Mouse (Mus musculus) adrenal gland, adult (tissue): Measurements from ENCODE around the gene Pde4c.

ENCODE experiments used
- DNase-seq, 2 experiments: peaks; one replicate each; pipeline ENCODE4 v3.0.0; 2022 to 2023; ENCODE audit warnings: low spot score in 1 of 2; ENCODE audit not compliant: inconsistent age in 2 of 2

The Pde4c gene

DNA sequence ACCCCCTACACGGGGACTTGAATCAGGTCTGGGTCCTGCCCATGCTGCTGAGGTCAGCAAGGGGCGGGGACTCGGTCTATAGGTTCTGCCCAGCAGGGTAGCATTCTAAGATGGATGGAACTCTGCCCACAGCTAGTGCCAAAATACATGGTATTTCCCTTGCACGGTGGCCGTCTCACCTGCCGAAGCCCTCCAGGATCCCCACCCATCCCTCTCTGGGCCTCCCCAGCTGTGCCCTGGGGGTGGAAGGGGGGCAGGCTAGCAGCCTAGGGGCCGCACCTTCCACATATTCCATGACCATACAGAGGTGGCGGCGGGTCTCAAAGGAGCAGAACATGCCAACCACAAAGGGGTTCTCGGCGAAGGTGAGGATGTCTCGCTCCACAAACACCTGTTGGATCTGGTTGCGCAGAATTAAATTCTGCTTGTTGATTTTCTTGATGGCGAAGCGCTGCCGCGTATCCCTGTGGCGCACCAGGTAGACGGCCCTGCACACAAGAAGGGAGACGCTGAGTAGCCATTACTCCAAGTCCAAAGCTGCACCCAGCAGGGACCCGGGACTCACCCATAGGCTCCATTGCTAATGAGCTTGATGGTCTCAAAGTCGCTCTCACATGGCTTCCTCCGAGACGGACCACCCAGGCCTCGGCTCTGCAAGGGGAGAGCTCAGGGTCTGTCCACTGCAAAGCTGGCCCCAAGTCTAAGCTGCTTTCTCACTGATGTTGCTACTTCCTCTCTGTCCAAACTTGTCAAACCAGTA is 63.0 kb downstream of the Pde4c start:
- no peak for DNase-seq

DNA sequence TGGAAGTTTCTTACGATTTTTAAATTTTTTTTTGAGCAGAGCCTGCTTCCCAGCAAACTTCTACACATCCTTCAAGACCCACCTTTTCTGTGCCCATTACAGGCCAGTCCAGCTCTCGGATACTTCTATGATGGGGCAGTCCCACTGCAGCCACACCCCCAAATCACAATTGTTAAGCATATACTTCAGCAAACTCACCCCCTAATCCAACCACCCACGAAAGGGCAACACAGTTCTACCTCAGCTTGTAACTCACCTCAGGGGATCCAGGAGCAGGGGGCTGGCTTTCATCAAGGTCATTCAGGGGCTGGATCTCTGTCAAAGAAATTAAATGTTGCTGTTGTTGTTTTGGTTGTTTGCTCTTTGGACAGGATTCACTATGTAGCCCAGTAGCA is 63.5 kb downstream of the Pde4c start:
- DNase-seq, result no peak

DNA sequence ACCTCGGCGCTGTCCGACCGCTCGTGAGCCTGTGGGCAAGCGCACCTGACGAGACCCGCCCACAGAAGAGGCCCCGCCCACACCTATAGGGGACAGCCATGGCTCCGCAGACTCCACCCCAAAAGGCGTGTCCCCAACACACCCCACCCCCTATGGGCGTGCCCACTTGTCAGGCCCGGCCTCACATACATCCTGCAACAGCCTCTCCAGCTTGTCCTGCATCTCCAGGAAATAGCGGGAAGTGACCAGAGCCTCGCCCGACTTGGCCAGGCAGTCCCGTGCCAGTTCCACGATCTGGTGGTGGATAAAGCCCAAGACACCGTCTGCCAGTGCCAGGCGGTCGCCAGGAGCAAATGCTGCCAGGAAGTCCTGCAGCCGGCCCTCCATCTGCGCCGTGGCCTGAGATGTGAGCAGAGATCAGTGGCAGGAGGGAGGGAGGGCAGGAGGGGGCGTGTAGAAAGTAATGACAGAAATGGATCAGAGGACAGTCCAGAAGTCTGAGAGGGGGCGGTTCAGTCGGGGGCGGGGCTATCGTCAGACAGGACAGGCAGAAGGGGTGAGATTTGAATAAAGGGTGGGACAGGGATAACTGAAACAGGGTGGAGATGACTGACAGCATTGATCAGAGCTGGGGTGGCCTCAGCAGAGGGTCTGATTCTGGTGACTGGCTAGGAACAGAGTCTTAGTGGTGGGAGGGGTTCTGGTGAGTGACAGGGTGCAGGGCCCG is 64.6 kb downstream of the Pde4c start:
- DNase-seq, result no peak

DNA sequence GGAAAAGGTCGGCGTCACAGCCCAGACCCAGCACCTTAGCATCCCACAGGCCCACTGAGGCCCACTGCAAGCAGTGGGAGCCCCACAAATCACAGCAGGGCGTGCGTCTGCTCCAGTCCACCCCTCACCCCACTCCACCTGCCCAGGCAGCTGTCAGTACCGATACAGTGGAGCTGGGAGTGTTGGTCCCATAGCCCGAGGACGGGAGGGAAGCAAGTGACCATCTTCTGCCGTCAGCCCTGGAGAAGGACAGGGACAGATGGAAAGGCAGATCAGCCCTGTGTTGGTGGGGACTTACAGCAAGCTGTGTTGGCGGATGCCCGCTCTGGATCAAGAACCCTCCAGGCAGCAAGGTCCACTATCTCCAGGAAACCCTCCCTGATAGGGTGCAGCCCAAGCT is 65.5 kb downstream of the Pde4c start:
- DNase-seq, result no peak

DNA sequence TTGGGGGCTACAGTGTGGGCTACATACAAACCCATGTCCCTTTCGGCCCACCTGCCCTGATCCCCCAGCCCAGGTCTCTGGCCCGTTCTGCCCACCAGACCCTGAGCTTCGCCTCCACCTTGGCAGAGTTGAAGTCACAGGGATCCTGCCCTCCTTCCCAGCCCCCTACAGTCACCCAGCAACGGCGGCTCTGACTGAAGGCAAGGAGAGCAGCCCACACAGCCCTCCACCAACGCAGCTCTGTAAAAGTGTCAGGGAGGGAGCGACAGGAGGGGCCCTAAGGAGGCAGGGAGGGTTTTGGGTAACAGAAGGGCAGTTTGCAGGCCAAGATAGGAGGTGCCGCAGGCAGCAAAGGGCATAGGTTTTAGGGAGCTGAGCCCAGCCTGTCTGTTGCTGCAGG is 67.3 kb downstream of the Pde4c start:
- no peak for DNase-seq

DNA sequence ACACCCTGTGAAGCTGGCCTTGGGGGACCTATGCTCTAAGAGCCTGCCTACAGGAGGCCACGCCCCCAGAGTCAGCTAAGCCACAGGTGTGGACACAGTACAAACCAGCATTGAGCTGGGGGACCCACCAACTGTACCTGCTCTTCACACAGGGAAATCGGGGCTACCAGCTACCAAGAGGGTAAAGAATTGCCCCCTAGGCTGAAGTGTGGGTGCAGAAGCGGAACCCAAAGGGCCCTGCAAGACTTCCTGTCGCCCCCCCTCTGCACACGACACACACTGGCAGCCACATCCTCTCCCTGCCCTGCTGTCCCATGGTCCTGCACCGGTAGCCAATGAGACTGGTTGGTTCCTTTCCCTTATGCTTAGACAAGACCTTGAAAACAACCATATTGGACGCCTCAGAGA is 67.8 kb downstream of the Pde4c start:
- DNase-seq, result peak in 1 of 2 experiments; percentile 64

DNA sequence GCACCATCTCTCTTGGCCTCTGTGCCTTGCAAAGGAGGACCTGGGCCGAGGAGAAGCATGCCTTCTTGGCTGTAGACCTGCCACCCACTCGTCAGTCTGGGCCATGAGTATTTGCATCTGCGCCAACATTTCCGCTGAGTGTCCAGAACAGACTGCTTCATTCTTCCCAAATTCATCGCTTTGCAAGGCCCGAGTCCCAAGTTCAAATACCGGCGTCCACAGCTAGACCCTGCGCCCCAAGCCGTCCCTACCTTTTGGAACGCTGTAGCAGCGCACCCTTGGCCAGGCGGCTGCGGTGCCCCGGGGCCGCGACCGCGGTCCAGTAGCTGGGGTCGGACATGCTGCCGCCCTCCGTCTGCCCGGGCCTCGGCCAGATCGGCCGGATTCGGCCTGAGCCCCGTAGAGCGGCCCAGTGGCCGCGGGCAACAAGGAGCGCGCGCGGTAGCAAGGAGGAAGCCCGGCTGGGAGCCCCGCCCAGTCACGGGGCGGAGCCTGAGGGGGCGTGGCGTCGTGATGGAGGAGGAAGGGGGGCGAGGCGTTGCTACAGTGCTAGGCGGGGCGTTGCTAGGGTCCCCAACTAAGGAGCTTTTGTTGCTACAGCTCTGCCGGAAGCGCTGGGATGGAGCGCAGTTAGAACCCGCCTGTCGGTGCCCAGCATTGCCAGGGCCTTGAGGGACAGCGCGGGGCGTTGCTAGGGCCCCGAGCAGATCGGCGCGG is 68.6 kb downstream of the Pde4c start:
- DNase-seq, result peak; percentile 98 to 99

DNA sequence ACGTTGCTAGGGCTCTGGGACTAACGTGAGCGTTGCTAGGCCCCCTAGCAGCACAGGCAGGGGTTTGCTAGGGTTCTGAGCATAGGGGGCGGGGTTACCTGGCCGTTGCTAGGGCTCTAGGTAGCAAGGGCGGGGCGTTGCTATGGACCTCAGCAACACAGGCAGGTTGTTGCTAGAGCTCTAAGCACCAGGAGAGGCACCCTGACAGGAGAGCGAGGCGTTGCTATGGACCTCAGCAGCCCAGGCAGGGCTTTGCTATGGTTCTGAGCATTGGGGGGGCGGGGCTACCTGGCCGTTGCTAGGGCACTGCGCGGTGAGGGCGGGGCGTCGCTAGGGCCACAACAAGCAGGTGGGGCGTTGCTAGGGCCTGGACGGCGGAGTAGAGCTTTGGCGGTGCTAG is 69.2 kb downstream of the Pde4c start:
- DNase-seq, result no peak

DNA sequence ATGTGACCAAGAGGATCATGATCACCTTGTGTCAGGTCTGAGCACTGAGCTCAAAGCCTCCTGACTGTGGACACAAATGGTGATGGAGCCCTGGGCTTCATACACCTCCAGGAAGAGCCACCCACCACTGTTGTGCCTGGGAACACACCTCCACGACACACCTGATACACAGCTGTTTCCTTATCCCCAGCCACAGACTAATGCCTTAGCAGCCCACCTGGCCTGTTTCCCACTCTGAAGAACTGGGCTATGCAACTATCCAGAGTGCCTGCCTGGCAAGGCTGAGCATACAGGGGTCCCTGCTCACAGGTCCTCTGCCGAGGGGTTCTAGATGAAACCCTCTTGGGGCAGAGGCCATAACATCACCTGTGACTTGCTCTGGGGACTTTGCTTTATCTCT is 70.7 kb downstream of the Pde4c start:
- DNase-seq, result no peak

DNA sequence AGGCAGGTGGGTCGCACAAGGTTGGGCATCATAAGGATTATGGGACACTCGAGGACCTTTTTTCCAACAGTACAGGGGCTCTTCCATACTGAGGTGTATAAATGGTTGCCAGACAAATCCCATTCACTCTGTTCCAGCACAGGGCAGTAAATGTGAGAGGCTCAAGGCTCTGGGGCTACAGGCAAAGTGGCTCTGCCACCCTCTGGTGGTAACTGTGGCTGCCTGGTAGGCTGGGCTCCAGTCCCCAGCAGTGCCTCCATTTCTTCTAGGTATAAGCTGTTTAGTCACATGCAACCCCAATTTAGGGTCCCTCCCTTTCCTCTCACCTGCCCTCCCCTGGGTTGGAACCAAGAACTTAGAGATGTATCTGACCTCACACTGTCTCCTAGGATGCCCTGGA is 71.8 kb downstream of the Pde4c start:
- DNase-seq, result no peak

DNA sequence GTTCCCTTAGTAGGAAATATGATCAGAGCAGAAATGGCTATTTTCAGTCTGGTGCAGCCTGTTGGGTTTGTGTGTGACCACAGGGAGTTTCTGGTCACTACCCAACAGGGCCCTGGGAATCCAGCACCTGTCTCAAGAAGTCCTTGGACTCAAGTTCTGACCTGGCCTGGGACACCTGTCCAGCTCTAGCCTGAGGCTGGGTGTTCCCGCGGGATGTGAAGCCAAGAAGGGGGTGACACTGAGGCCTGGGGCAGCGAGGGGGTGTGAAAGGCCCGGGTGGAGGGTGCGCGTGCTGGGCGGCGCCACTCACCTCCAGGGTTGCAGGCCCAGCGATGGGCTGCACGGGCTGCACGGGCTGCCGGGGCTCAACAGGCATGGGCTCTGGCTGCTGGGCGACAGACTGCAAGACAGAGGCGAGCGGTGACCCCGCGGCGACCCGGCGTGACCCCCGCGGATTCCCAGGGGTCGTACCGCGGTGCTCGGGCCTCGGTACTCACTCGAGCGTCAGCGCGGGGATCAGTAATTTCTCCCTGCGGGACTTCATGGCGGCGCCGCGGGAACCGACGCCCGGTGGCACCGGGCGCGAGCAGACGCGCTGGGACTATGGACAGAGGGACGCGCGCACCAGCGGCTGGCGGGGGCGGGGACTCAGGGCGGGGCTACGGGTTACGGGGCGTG is 73.0 kb downstream of the Pde4c start:
- DNase-seq, result no peak

DNA sequence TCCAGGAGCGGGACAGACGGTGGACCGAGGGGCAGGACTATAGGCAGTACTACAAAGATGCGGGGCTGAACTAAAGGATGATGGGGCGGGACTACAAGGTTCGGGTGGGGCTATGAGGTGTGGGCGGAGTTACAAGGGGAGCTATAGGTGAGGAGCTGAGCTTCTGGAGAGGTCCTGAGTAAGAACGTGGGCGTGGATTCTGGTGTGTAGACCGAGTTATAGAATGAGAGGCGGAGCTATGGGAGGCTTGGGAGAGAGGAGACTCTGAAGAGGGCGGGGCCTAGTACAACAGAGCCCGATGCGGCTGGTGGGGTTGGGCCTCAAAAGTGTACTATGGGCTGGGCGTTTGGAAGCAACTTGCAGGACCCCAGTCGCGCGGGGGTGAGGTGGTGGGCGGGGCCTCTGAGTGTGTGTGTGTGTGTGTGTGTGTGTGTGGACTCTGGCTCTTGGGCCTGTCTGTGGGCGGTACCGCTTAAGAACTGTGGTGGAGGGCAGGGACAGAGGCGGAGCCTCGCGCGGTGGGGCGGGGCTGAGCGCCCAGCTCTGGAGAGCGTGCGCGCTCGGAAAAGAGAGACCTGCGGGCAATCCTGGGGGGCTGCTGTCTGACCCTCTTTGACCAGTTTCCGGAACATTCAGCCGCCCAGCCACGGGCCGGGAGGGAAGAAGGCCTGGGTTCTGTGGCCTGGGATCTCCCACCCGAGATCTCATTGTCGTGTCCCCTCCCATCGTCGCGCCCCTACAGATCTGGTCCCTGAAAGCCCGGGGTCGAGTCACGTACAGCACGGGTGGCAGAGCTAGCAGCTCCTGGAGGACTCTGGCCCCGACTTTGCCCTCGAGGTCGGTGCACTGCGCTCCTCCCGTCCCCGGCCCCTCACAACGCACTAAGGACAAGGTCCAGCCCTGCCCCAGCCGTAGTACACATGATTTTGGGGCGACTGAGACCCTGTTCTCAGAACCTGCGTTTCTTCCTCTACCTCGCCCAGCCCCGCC is 73.9 kb downstream of the Pde4c start:
- peak; percentile 93 to 98 for DNase-seq

DNA sequence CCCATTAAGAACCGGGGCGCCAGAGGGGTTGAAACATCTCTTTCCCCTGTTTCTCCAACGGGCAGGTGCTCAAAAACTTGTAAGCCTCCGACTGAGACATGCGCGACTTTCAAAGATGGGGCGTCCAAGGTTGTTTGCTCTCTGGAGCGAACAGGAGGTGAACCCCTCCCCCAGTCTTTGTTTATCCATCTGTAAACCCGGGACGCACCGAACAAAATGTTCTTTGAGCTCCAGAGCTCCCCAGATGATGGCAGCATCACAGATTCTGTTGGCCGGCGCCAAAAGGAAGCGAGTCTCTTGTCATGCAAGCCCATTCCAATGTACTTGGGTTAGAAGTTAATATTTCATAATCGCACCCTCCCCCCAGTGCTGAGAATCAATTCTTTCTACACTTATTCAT is 74.8 kb downstream of the Pde4c start:
- peak in 1 of 2 experiments; percentile 63 for DNase-seq

DNA sequence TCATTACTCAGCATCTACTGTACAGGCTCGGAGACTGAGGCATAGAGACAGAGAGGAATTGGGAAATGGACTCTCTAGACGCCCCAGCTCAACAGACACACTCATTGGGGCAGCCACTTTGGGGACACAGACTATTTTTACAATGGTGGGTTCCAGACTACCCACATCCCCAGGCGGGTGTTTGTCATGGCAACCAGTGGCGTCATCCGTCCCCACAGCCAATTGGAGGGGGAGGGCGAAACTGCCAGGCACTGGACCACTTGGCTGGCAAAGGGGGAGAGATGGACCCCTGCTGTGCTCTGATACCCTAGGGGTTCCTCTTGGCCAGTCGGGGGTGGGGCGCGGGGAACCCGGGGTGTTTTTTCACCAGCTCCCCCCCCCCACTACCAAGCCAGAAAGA is 77.1 kb downstream of the Pde4c start:
- DNase-seq, result no peak
